Mouse (Mus musculus): Measurements from ENCODE around the gene Rpn2.

DNA sequence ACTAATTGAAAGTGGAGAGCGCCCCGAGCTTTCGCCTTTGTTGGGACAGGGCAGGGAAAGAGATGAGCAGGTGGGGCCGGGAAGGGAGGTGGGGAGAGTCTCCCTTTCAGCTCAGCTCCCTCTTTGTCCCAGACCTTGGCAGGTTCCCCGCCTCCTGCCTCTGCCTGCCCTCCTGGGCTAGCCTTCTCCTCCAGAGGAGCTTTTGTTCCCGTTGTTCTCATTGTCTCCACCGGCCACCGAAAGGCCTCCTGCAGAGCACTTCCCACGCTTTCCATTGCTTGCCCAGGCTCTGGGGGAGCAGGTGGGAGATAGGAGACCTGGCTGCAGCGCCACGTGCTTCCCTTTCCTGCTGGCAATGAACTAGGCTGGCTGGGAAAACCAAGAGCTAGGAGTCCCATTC, 49.8 kb downstream of the Rpn2 start:
- TF ChIP-seq EP300 (IDR thresholded peaks at IDR 0.05; ENCODE audit: low read depth) (no peak), CTCF (IDR thresholded peaks at IDR 0.05; ENCODE audit: low read depth) (no peak)

Data from heart, postnatal 0 days (tissue).